Comparison of ENCODE assay signal across 9 mouse cellular contexts in genomic region chr1:160078882-160079661, GRCm38 (mm10). TPM values are rescaled to one million over a fixed set of nuclear protein-coding genes. Genes with fewer than 3 reads are reported as not detected.
A peak's percentile ranks its signal among the peaks of the same experiment; 100 is the strongest.
DNase-seq lines count a peak whose midpoint lies in the region; ATAC-seq and TF ChIP-seq lines count a peak whose summit lies in the region.
"Had no signal": no experiment of that assay in that cellular context is flagged by ENCODE, and none has a peak within 500 bp of the region (broad histone marks: within the 10 kb centered on the region; RNA-seq: fewer than 3 reads in every experiment).

No protein-coding gene starts in this region.

- no peaks in the 10 kb centered on the region for H3K9me3 ChIP-seq in hindbrain, postnatal 0 days (ENCODE audit: low read length)
- no peaks in the 10 kb centered on the region for H3K9me3 ChIP-seq in hindbrain, embryonic 10.5 days
- no peaks in the 10 kb centered on the region for H3K9me3 ChIP-seq in kidney, postnatal 0 days (replicated peaks; ENCODE audit: low read length)
- no peaks in the 10 kb centered on the region for H3K9me3 ChIP-seq in megakaryocyte, embryonic 14.5 days
- no peaks in the 10 kb centered on the region for H3K9me3 ChIP-seq in forebrain, embryonic 12.5 days
- H3K9me3 ChIP-seq: limb, embryonic 13.5 days had no signal

- no peak overlapping the region for H3K4me3 ChIP-seq in hindbrain, postnatal 0 days (ENCODE audit: low read length)
- H3K4me3 ChIP-seq in hindbrain, embryonic 10.5 days = no peak overlapping the region
- no peak overlapping the region for H3K4me3 ChIP-seq in kidney, postnatal 0 days (replicated peaks; ENCODE audit: low read depth, low read length)
- peak overlapping the region; percentile 59 for H3K4me3 ChIP-seq in megakaryocyte, embryonic 14.5 days (replicated peaks)
- H3K4me3 ChIP-seq in forebrain, embryonic 12.5 days (replicated peaks) = no peak overlapping the region
- H3K4me3 ChIP-seq: limb, embryonic 13.5 days had no signal

- ATAC-seq in hindbrain, postnatal 0 days = no peak
- peak; percentile 88 for ATAC-seq in common myeloid progenitor, adult 5-6 weeks (replicated peaks; ENCODE audit: low read depth, poor library complexity, severe bottlenecking)
- no peak; the same call in 1 of the 2 replicates for ATAC-seq in kidney, postnatal 0 days (replicated peaks; ENCODE audit: low FRiP score, low read depth)
- ATAC-seq in forebrain, embryonic 12.5 days (ENCODE audit: low FRiP score) = no peak

- WGBS in hindbrain, postnatal 0 days = 69% methylated on average over 14 of the region's 14 CpGs
- WGBS in hindbrain, embryonic 10.5 days = 82% methylated on average over 14 of the region's 14 CpGs
- 67% methylated on average over 14 of the region's 14 CpGs for WGBS in kidney, postnatal 0 days
- 84% methylated on average over 14 of the region's 14 CpGs for WGBS in forebrain, embryonic 12.5 days

- no peak overlapping the region for H3K9ac ChIP-seq in hindbrain, postnatal 0 days (replicated peaks; ENCODE audit: low read length)
- no peak overlapping the region for H3K9ac ChIP-seq in kidney, postnatal 0 days (ENCODE audit: low read depth, low read length)
- no peak overlapping the region for H3K9ac ChIP-seq in forebrain, embryonic 12.5 days
- H3K9ac ChIP-seq: limb, embryonic 13.5 days had no signal

- no peaks in the 10 kb centered on the region for H3K27me3 ChIP-seq in hindbrain, postnatal 0 days (ENCODE audit: insufficient read depth, low read length)
- H3K27me3 ChIP-seq in hindbrain, embryonic 10.5 days (ENCODE audit: insufficient read depth, poor library complexity, severe bottlenecking) = no peaks in the 10 kb centered on the region
- no peaks in the 10 kb centered on the region for H3K27me3 ChIP-seq in kidney, postnatal 0 days (ENCODE audit: insufficient read depth, low read length)
- peaks cover 2% of the 10 kb centered on the region for H3K27me3 ChIP-seq in megakaryocyte, embryonic 14.5 days (replicated peaks)
- no peaks in the 10 kb centered on the region for H3K27me3 ChIP-seq in forebrain, embryonic 12.5 days

- H3K4me1 ChIP-seq in hindbrain, postnatal 0 days (ENCODE audit: insufficient read depth, low read length) = no peaks in the 10 kb centered on the region
- H3K4me1 ChIP-seq in hindbrain, embryonic 10.5 days (replicated peaks) = no peaks in the 10 kb centered on the region
- no peaks in the 10 kb centered on the region for H3K4me1 ChIP-seq in kidney, postnatal 0 days (replicated peaks; ENCODE audit: insufficient read depth, low read length)
- peaks cover 8% of the 10 kb centered on the region; the same call in 1 of the 2 replicates for H3K4me1 ChIP-seq in megakaryocyte, embryonic 14.5 days
- H3K4me1 ChIP-seq in forebrain, embryonic 12.5 days = no peaks in the 10 kb centered on the region
- H3K4me1 ChIP-seq: limb, embryonic 13.5 days had no signal

- no peaks in the 10 kb centered on the region for H3K36me3 ChIP-seq in hindbrain, postnatal 0 days (ENCODE audit: insufficient read depth, low read length)
- H3K36me3 ChIP-seq in hindbrain, embryonic 10.5 days = no peaks in the 10 kb centered on the region
- no peaks in the 10 kb centered on the region for H3K36me3 ChIP-seq in kidney, postnatal 0 days (ENCODE audit: insufficient read depth, low read length)
- peaks cover 32% of the 10 kb centered on the region for H3K36me3 ChIP-seq in megakaryocyte, embryonic 14.5 days (replicated peaks; ENCODE audit: low read length)
- no peaks in the 10 kb centered on the region for H3K36me3 ChIP-seq in forebrain, embryonic 12.5 days (replicated peaks)
- H3K36me3 ChIP-seq: limb, embryonic 13.5 days had no signal

- no peak overlapping the region for H3K27ac ChIP-seq in hindbrain, postnatal 0 days
- H3K27ac ChIP-seq in hindbrain, embryonic 10.5 days = no peak overlapping the region
- H3K27ac ChIP-seq in kidney, postnatal 0 days = no peak overlapping the region
- no peak overlapping the region for H3K27ac ChIP-seq in forebrain, embryonic 12.5 days
- H3K27ac ChIP-seq: limb, embryonic 13.5 days had no signal

- DNase-seq in hindbrain, postnatal 0 days (ENCODE audit: low spot score) = peak; percentile 6
- no peak for DNase-seq in hindbrain, embryonic 10.5 days (ENCODE audit: low spot score)
- peak; percentile 24 for DNase-seq in kidney, postnatal 0 days (ENCODE audit: low spot score)
- peak; percentile 59 to 71 for DNase-seq in thymus, postnatal 36 days
- DNase-seq in right cerebral cortex, postnatal 4 days = no peak

- no peak for TF ChIP-seq CTCF in hindbrain, postnatal 0 days (IDR thresholded peaks at IDR 0.05; ENCODE audit: low read depth)
- TF ChIP-seq CTCF in kidney, postnatal 0 days (IDR thresholded peaks at IDR 0.05; ENCODE audit: low read depth) = no peak

- no peak overlapping the region for H3K4me2 ChIP-seq in hindbrain, postnatal 0 days (ENCODE audit: low read depth, low read length)
- no peak overlapping the region for H3K4me2 ChIP-seq in kidney, postnatal 0 days (ENCODE audit: low read length)
- H3K4me2 ChIP-seq in forebrain, embryonic 12.5 days = no peak overlapping the region
- H3K4me2 ChIP-seq: limb, embryonic 13.5 days had no signal

RNA-seq across cellular contexts. Expression of gene 4930523C07Rik, which starts 34.9 kb away (rescaled TPM):
- total RNA-seq in hindbrain, postnatal 0 days (2014; rRNA removed) = 1.6 and 2.1 TPM in 2 replicates
- 2.8 and 3.6 TPM in 2 replicates for polyA plus RNA-seq in hindbrain, postnatal 0 days (2015; fragmentation: Nextera tagmentation; extraction: Ambion mirVana)
- 1.7 and 2.9 TPM in 2 replicates for polyA plus RNA-seq in hindbrain, embryonic 10.5 days (2016; fragmentation: Nextera tagmentation; extraction: Ambion mirVana)
- 31.8 and 80.5 TPM in 2 replicates for total RNA-seq in common myeloid progenitor, adult 5-6 weeks (2017)
- polyA plus RNA-seq in kidney, postnatal 0 days (2015; fragmentation: Nextera tagmentation; extraction: Ambion mirVana) = 35.2 and 35.6 TPM in 2 replicates
- polyA plus RNA-seq in megakaryocyte, embryonic 14.5 days (2012; ENCODE audit: insufficient read depth, low replicate concordance) = 2.1 and 6.0 TPM in 2 replicates
- 1.0 and 1.5 TPM in 2 replicates for polyA plus RNA-seq in forebrain, embryonic 12.5 days (2016; fragmentation: Nextera tagmentation; extraction: Ambion mirVana)

Comparison
In these comparisons a context has a peak if more than half of its experiments do, and no peak if none do; other contexts are left out.
1. DNase-seq: peak in hindbrain, postnatal 0 days (single experiment), kidney, postnatal 0 days (single experiment) and thymus, postnatal 36 days (2 of 2); none in hindbrain, embryonic 10.5 days (single experiment) and right cerebral cortex, postnatal 4 days (single experiment).